Mouse (Mus musculus): ENCODE measurements around the gene Arpin.

The Arpin gene

GRCm38 (mm10) chr7:79892576-79893428 is 42.4 kb downstream of the Arpin start:
- DNase-seq (ENCODE audit: low read depth), result no peak

DNA sequence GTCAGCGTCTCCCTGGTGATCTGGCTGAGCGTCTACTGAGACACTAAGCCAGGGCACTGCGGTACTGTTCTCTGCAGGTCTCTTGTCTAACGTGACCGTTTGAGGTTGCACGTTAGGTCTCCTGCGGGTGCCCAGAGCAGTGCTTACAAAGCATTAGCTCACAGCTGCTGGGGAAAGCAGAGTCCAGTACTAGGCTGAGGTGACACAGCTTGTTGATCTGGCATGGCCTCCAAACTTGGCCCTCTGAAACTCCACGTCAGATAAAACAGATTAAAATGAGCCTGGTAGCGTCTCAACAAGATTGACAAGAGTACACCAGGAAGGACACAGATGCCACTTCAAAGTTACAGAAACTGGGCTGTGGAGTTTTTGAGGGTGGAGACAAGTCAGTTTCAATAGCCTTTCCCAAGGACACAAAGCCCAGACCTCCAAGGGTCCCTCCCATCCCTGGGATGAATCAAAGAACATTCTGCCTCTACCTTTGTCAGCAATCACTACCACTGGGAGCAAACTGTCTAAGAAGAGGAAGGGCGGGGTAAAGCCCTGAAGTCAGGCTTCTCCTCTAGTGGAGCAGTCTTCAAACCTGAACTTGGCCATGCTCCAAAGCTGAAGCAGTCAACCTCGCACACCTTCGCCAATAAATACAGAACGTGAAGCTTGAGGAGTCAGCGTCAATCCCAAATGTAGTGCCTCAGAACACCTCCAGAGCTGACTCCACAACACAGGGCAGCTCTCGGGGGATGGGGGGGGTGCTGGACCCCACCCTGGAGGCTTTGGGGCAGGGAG is 44.5 kb downstream of the Arpin start:
- no peak for DNase-seq (ENCODE audit: low read depth)

- DNase-seq (ENCODE audit: low read depth), result no peak
Observed at GRCm38 (mm10) chr7:79888603-79889002, 46.6 kb downstream of the Arpin start.

GRCm38 (mm10) chr7:79883613-79884334 is 51.4 kb downstream of the Arpin start:
- no peak for DNase-seq (ENCODE audit: low read depth)

- DNase-seq (ENCODE audit: low read depth), result no peak
Observed at GRCm38 (mm10) chr7:79881901-79882300, 53.3 kb downstream of the Arpin start.

- no peak for DNase-seq (ENCODE audit: low read depth)
Observed at GRCm38 (mm10) chr7:79880998-79881397, 54.2 kb downstream of the Arpin start.

- no peak for DNase-seq (ENCODE audit: low read depth)
Observed at GRCm38 (mm10) chr7:79880033-79880432, 55.1 kb downstream of the Arpin start.

DNA sequence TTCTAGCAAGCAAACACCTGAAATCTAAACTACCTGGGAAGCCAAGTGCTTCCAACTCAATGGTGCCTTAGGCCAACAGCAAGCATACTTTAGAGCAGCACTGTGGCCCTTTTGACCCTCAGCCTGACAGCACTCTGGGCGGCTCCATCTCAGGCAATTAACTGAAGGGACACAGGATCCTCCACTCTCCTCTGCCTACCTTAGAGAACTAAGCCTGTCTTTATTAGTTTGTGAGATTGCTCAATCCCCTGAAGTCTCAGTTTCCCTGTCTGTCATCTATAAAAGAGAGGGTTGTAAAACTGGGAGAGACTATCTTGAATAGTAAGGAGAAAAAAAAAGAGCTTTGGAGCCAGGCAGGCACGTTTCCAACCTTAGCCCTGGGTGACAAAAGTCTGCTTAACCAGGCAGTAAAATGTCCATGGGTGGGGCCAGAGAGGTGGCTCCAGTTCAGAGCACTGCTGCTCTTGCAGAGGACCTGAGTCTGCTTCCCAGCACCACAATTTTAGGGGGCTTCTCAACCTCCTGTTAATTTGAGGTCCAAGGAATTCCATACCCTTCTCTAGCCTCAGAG is 56.6 kb downstream of the Arpin start:
- no peak for DNase-seq (ENCODE audit: low read depth)
